Mouse (Mus musculus): ENCODE data around the gene Raet1d. TPM values are rescaled to one million over a fixed set of nuclear protein-coding genes. Genes with fewer than 3 reads are reported as not detected.

Gene Raet1d
- total RNA-seq, 2 experiments from 2014 or later = not detected

Other genes with a start within 250 kb of the Raet1d start
- 10 to 100 TPM; 11.2 to 12.8 TPM for gene E030030I06Rik, start 211.3 kb upstream of the Raet1d start, total RNA-seq (2021)
- gene Raet1e, start 202.0 kb upstream of the Raet1d start, total RNA-seq (2021) = 1 to 10 TPM in 1 of 2 experiments, under 1 TPM in 1; 0.46 to 1.9 TPM
- under 1 TPM in 1 of 2 experiments, not detected in 1; 0.46 TPM for gene H60b, start 202.0 kb upstream of the Raet1d start, total RNA-seq (2021)